Mouse (Mus musculus) CH12F3 (cell line): ENCODE measurements around the gene Nkd1.

Experiments used
- in situ Hi-C: fragments of 300-500 bp; cut with MboI; formaldehyde crosslinking; loops from 2 replicates; pipeline ENCODE4 v1.14.3; 2020; ENCODE audit warnings: low sequenced_read_pairs

The Nkd1 gene

DNA sequence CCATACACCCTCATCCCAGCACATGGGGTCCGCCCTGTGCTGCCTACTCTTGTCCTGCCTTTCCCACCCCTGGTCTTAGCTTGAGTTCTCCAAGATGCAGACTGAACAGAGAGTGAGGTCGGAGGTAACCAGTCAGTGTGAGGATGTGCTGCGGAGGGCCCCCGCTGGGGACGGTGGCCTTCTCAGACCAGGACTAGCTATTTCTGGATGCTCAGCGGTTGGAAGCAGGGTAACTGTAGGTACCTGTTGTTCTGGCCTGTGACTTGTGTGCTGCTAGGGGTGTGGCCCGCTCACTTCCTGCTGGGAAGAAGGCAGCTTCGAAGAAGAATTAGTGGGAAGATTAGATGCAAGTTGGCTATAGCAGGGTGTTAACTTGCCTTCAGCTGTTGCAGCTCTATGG lies 87.9 kb downstream of the Nkd1 start:
- in situ Hi-C loops: loop anchor here (25.0 kb wide), 1 partner anchor 247 kb away; the partner anchor contains the start of gene Brd7

- in situ Hi-C loops: loop anchor here (25.0 kb wide), 1 partner anchor 248 kb away; the partner anchor contains the start of gene Brd7
Measured at GRCm38 (mm10) chr8:88610271-88610670, 89.1 kb downstream of the Nkd1 start.

GRCm38 (mm10) chr8:88614981-88615380 lies 93.8 kb downstream of the Nkd1 start:
- in situ Hi-C loops: loop anchor here (25.0 kb wide), 1 partner anchor 253 kb away; the partner anchor contains the start of gene Brd7

- in situ Hi-C loops: loop anchor here (25.0 kb wide), 1 partner anchor 256 kb away; the partner anchor contains the start of gene Brd7
Measured at GRCm38 (mm10) chr8:88618612-88619011, 97.5 kb downstream of the Nkd1 start.

- in situ Hi-C loops: loop anchor here (25.0 kb wide), 1 partner anchor 257 kb away; the partner anchor contains the start of gene Brd7
Measured at GRCm38 (mm10) chr8:88619513-88619912, 98.4 kb downstream of the Nkd1 start.

DNA sequence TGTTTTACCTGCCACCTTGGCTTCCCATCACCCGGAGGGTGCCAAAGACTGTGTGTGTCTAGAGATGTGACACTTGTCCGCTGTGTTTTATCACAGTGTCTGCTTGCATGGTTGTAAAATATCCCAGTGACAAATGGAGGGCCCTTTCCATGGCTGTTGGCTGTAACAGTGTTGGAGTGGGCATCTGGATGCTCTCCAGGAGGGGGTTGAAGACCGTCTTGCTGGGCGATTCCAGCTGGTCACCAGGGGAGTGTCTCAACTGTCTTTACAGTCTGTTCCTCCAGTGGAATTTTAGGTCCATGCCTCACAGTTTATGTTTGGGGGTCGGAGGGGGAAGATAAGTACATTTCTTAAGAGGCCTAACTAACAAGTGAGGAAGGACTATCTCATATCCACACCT lies 99.8 kb downstream of the Nkd1 start:
- in situ Hi-C loops: loop anchor here (25.0 kb wide), 1 partner anchor 259 kb away; the partner anchor contains the start of gene Brd7

DNA sequence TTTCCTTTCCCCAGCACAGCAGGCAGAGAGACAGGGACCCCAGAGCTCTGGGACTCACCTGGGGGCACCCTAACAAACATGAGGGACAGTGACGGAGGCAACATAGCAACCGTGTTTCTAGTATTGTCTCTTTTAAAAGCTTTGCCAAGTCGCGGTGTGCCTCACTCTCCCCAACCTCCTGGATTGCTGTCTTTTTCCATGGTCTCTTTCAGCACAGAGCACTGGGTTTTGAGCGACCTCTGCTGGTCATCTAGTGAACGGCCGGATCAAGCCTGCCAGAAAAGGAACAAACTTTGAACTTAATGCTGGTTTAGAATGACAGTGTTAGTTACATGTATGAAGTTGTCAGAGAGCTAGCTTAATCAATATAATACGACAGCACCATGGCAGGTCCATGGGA lies 100.3 kb downstream of the Nkd1 start:
- in situ Hi-C loops: loop anchor here (25.0 kb wide), 1 partner anchor 259 kb away; the partner anchor contains the start of gene Brd7

- in situ Hi-C loops: loop anchor here (25.0 kb wide), 1 partner anchor 261 kb away; the partner anchor contains the start of gene Brd7
Measured at GRCm38 (mm10) chr8:88623351-88623750, 102.2 kb downstream of the Nkd1 start.

DNA sequence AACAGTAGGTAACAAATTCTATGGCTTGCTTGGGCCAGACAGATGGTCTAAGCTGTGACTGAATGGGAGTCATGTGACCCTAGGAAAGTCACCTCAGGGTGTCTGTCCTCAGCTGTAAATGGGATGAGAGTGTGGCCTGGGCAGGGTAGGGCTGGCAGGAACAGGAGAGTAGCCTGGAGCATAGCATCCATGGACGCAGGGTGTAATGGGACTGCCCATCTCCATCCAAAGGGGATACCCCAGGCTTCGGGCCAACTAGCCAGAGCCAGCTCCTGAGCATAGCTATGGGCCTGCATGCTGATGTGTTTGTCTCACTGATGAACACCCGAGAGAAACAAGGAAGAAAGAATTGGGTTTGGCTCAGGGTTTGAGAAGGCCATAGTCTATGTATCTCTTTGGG lies 103.1 kb downstream of the Nkd1 start:
- in situ Hi-C loops: loop anchor here (25.0 kb wide), 1 partner anchor 262 kb away; the partner anchor contains the start of gene Brd7

- in situ Hi-C loops: no loop called here
Measured at GRCm38 (mm10) chr8:88626433-88626832, 105.3 kb downstream of the Nkd1 start.

DNA sequence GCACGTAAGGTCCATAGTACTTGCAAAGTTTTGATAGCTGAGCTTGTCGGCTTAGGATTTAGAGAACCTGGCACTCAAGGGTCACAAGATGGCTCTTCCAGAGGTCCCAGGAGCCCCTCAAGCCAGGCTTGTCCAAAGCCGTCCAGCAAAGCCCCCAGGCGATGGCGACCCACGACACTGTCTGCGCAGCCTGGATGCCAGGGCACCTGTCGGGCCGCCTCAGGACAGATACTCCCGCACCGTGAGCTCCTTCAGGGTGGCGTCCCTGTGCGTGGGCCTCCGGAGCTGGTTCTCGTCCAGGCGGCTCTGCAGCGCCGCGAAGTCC lies 105.7 kb downstream of the Nkd1 start:
- in situ Hi-C loops: no loop called here

- in situ Hi-C loops: no loop called here
Measured at GRCm38 (mm10) chr8:88627265-88627991, 106.3 kb downstream of the Nkd1 start.

- in situ Hi-C loops: no loop called here
Measured at GRCm38 (mm10) chr8:88628001-88628774, 107.0 kb downstream of the Nkd1 start.

DNA sequence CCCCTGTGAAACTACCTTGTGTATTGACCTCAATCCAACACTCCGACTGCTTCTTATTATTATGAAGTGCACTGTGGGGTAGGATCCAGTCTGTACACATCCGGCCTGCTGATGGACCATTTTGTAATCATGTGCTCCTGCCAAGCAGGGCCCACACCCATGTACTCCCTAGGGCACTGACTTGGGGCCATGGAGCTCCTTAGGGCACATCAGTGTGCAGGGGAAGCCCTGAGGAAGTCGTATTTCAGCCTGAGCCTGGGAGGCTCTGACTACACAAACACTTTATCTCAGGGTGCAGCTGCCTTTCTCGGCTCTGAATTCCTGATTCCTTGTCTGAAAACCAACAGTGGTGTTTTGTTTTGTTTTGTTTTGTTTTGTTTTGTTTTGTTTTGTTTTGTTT lies 109.1 kb downstream of the Nkd1 start:
- in situ Hi-C loops: loop anchor here (5.0 kb wide), 1 partner anchor 72 kb away; no protein-coding TSS in a partner anchor

DNA sequence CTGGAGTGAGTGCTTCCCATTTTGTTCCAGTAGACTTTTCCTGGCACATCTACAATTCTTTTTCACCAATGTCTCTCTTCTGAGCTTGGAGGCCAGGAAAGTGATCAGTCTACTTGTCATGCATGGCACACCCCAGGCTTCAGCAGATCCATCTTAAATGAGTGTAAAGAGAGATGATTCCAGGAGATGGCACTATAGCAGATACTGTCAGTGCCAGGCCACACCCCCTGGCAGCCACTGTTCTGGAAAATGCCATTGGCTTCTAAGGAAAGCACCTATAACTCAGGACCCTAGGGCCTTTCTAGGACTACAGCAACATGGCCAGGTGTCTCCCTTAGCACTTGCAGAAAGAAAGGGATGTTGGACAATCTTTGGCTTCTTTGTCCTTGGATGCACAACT lies 109.9 kb downstream of the Nkd1 start:
- in situ Hi-C loops: loop anchor here (5.0 kb wide), 1 partner anchor 71 kb away; no protein-coding TSS in a partner anchor

DNA sequence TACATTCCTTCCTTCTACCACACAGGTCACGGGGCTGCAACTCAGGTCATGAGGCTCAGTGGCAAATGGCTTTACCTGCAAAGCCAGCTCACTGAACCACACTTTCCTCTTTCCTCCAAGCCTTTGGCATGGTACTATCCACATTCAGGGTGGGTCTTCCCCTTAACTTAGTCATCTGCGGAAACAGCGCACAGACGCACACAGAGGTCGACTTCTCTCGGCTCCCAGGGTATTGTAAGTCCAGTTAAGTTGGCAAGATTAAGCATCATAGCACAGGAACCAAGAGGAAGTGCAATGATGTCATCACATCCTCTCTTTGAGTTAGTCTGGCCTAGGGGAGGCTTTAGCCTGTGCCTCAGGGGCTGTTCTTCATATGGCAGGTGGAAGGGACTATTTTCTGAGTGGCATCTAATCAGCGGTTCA lies 112.2 kb downstream of the Nkd1 start:
- in situ Hi-C loops: loop anchor here (5.0 kb wide), 1 partner anchor 69 kb away; no protein-coding TSS in a partner anchor

- in situ Hi-C loops: no loop called here
Measured at GRCm38 (mm10) chr8:88635474-88636397, 114.6 kb downstream of the Nkd1 start, which contains the start of gene Snx20. Snx20 (minus strand) TSS chr8:88636128.

GRCm38 (mm10) chr8:88637092-88638000 lies 116.2 kb downstream of the Nkd1 start:
- in situ Hi-C loops: no loop called here

GRCm38 (mm10) chr8:88638908-88639307 lies 117.8 kb downstream of the Nkd1 start:
- in situ Hi-C loops: no loop called here
